Mouse (Mus musculus) left cerebral cortex, postnatal 4 days (tissue): ENCODE measurements around the gene Cdk14. TPM values are rescaled to one million over a fixed set of nuclear protein-coding genes. Genes with fewer than 3 reads are reported as not detected.
A peak's percentile ranks its signal among the peaks of the same experiment; 100 is the strongest.
"Not testable (repeated sequence)": the region's sequence is repeated elsewhere in the genome, so short reads cannot be mapped to it uniquely, and the experiment has no call there.

ENCODE experiments used
- DNase-seq: peaks from one replicate; pipeline ENCODE4 v3.0.0-alpha.2; 2022
- intact Hi-C: fragments of 180-260 bp; cut with DNase I; formaldehyde crosslinking; loops from one replicate; pipeline ENCODE4 v1.15.1; 2025
- total RNA-seq, 2 experiments: library from RNA; stranded (reverse); gene quantifications; 2 replicates each; pipeline ENCODE4 v1.2.3; 2021

The Cdk14 gene
- total RNA-seq, 2 experiments from 2014 or later, result 84.2 to 92.2 TPM

GRCm38 (mm10) chr5:5266787-5267126 lies 153.4 kb downstream of the Cdk14 start:
- intact Hi-C loops, result loop anchor here (5.0 kb wide), 1 partner anchor 304 kb away; no protein-coding TSS in a partner anchor
- no peak for DNase-seq

- intact Hi-C loops, result loop anchor here (5.0 kb wide), 1 partner anchor 304 kb away; no protein-coding TSS in a partner anchor
- peak; percentile 73 for DNase-seq
Measured at GRCm38 (mm10) chr5:5265861-5266786, 154.0 kb downstream of the Cdk14 start.

- DNase-seq, result no peak
- intact Hi-C loops, result loop anchor here (5.0 kb wide), 1 partner anchor 303 kb away; no protein-coding TSS in a partner anchor
Measured at GRCm38 (mm10) chr5:5265401-5265841, 154.7 kb downstream of the Cdk14 start.

- no peak for DNase-seq
- intact Hi-C loops, result loop anchor here (5.0 kb wide), 1 partner anchor 302 kb away; no protein-coding TSS in a partner anchor
Measured at GRCm38 (mm10) chr5:5264712-5265111, 155.4 kb downstream of the Cdk14 start.

- no peak for DNase-seq
- intact Hi-C loops, result no loop called here
Measured at GRCm38 (mm10) chr5:5261725-5262296, 158.3 kb downstream of the Cdk14 start.

GRCm38 (mm10) chr5:5260966-5261724 lies 159.0 kb downstream of the Cdk14 start:
- DNase-seq, result no peak
- intact Hi-C loops, result no loop called here

GRCm38 (mm10) chr5:5260309-5260708 lies 159.8 kb downstream of the Cdk14 start:
- intact Hi-C loops, result no loop called here

GRCm38 (mm10) chr5:5254391-5254790 lies 165.7 kb downstream of the Cdk14 start:
- intact Hi-C loops, result no loop called here

More at GRCm38 (mm10) chr5:5260309-5260708, 159.8 kb downstream of the Cdk14 start:
- no peak for DNase-seq

GRCm38 (mm10) chr5:5253177-5253576 lies 166.9 kb downstream of the Cdk14 start:
- intact Hi-C loops, result no loop called here
- no peak for DNase-seq

More at GRCm38 (mm10) chr5:5254391-5254790, 165.7 kb downstream of the Cdk14 start:
- no peak for DNase-seq

GRCm38 (mm10) chr5:5247671-5248070 lies 172.4 kb downstream of the Cdk14 start:
- intact Hi-C loops, result no loop called here
- DNase-seq, result no peak

- DNase-seq, result no peak
- intact Hi-C loops, result no loop called here
Measured at GRCm38 (mm10) chr5:5246534-5247175, 173.5 kb downstream of the Cdk14 start.

GRCm38 (mm10) chr5:5245182-5245581 lies 174.9 kb downstream of the Cdk14 start:
- no peak for DNase-seq
- intact Hi-C loops, result no loop called here

- DNase-seq, result no peak
- intact Hi-C loops, result no loop called here
Measured at GRCm38 (mm10) chr5:5243648-5244047, 176.5 kb downstream of the Cdk14 start.

- no peak for DNase-seq
- intact Hi-C loops, result no loop called here
Measured at GRCm38 (mm10) chr5:5242704-5243103, 177.4 kb downstream of the Cdk14 start.

GRCm38 (mm10) chr5:5241088-5241487 lies 179.0 kb downstream of the Cdk14 start:
- intact Hi-C loops, result no loop called here
- DNase-seq, result no peak

GRCm38 (mm10) chr5:5240121-5240520 lies 180.0 kb downstream of the Cdk14 start:
- DNase-seq, result no peak
- intact Hi-C loops, result no loop called here

- DNase-seq, intact Hi-C loops: not testable (repeated sequence)
Measured at GRCm38 (mm10) chr5:5234935-5235334, 185.2 kb downstream of the Cdk14 start.

GRCm38 (mm10) chr5:5226966-5227365 lies 193.1 kb downstream of the Cdk14 start:
- intact Hi-C loops, result no loop called here
- DNase-seq, result no peak

- DNase-seq, result no peak
- intact Hi-C loops, result no loop called here
Measured at GRCm38 (mm10) chr5:5211780-5212135, 208.4 kb downstream of the Cdk14 start.

- intact Hi-C loops, result no loop called here
Measured at GRCm38 (mm10) chr5:5211034-5211779, 208.9 kb downstream of the Cdk14 start.

More at GRCm38 (mm10) chr5:5211034-5211779, 208.9 kb downstream of the Cdk14 start:
- no peak for DNase-seq
